Mouse (Mus musculus) E14TG2a.4 (cell line): ENCODE data around the gene Kti12.

ENCODE experiments used
- CTCF ChIP-seq: conservative IDR thresholded peaks from 2 replicates; pipeline ENCODE4 v1.5.1; 2014; ENCODE audit warnings: low read length
- POU5F1 ChIP-seq: IDR thresholded peaks from 2 replicates; pipeline ENCODE4 v1.6.1; 2014; ENCODE audit warnings: low read length, borderline replicate concordance

GRCm38 (mm10) chr4:108845824-108846569, 1.6 kb upstream of the Kti12 start:
- TF ChIP-seq CTCF = no peak
- TF ChIP-seq POU5F1 = no peak
